Mouse (Mus musculus): ENCODE measurements around the gene Cys1. TPM values are rescaled to one million over a fixed set of nuclear protein-coding genes. Genes with fewer than 3 reads are reported as not detected.
"Not testable (repeated sequence)": the region's sequence is repeated elsewhere in the genome, so short reads cannot be mapped to it uniquely, and the experiment has no call there.

Gene Cys1
- polyA plus RNA-seq, 1 experiment = 1.6 TPM

GRCm38 (mm10) chr12:24651063-24651557 lies 30.5 kb downstream of the Cys1 start, which contains the start of gene Klf11:
Klf11 (plus strand) TSS chr12:24651274.
- Histone ChIP-seq H3K4me3 (ENCODE audit: control insufficient read depth, insufficient read depth, low read length) (peak within 1 kb of the TSS; percentile 74), H3K4me1 (replicated peaks; ENCODE audit: control insufficient read depth, insufficient read depth, low read length) (peaks cover 10% of the 10 kb centered on the region), H3K27ac (ENCODE audit: control insufficient read depth, insufficient read depth, low read length) (no peak within 1 kb of the TSS), H3K36me3 (ENCODE audit: control insufficient read depth, insufficient read depth, low read length) (no peaks in the 10 kb centered on the region), H3K27me3 (ENCODE audit: control insufficient read depth, insufficient read depth, low read length) (no peaks in the 10 kb centered on the region)
- TF ChIP-seq CTCF (IDR thresholded peaks at IDR 0.05; ENCODE audit: borderline replicate concordance, control insufficient read depth, extremely low read depth, insufficient read depth, low read length, poor library complexity) = peak; percentile 47; the same call in 1 of the 2 replicates
- TF ChIP-seq POLR2A (IDR thresholded peaks at IDR 0.05; ENCODE audit: control insufficient read depth, extremely low read depth, insufficient read depth, low read length, poor library complexity) = 0 out of 2 replicates have a peak, but pooled peaks have one; percentile 2
- DNase-seq = peak; percentile 97
- under 1% methylated on average over 64 of the region's 68 CpGs for WGBS

- Histone ChIP-seq H3K27me3 (ENCODE audit: control insufficient read depth, insufficient read depth, low read length) (no peaks in the 10 kb centered on the region), H3K4me1 (replicated peaks; ENCODE audit: control insufficient read depth, insufficient read depth, low read length) (peaks cover 10% of the 10 kb centered on the region), H3K4me3 (ENCODE audit: control insufficient read depth, insufficient read depth, low read length) (peak overlapping the region; percentile 51), H3K36me3 (ENCODE audit: control insufficient read depth, insufficient read depth, low read length) (no peaks in the 10 kb centered on the region), H3K27ac (ENCODE audit: control insufficient read depth, insufficient read depth, low read length) (no peak overlapping the region)
- TF ChIP-seq POLR2A (IDR thresholded peaks at IDR 0.05; ENCODE audit: control insufficient read depth, extremely low read depth, insufficient read depth, low read length, poor library complexity) (no peak), CTCF (IDR thresholded peaks at IDR 0.05; ENCODE audit: borderline replicate concordance, control insufficient read depth, extremely low read depth, insufficient read depth, low read length, poor library complexity) (no peak)
- WGBS = 10% methylated on average over 22 of the region's 22 CpGs
- DNase-seq = no peak
These were observed 31.1 kb downstream of the Cys1 start for GRCm38 (mm10) chr12:24650415-24651062.

GRCm38 (mm10) chr12:24648094-24648493 lies 33.5 kb downstream of the Cys1 start:
- WGBS = 82% methylated on average over 1 of the region's 1 CpGs
- TF ChIP-seq POLR2A (IDR thresholded peaks at IDR 0.05; ENCODE audit: control insufficient read depth, extremely low read depth, insufficient read depth, low read length, poor library complexity) = no peak
- no peak for TF ChIP-seq CTCF (IDR thresholded peaks at IDR 0.05; ENCODE audit: borderline replicate concordance, control insufficient read depth, extremely low read depth, insufficient read depth, low read length, poor library complexity)

GRCm38 (mm10) chr12:24645901-24646300 lies 35.7 kb downstream of the Cys1 start:
- no peaks in the 10 kb centered on the region for H3K36me3 ChIP-seq (ENCODE audit: control insufficient read depth, insufficient read depth, low read length)
- H3K27me3 ChIP-seq (ENCODE audit: control insufficient read depth, insufficient read depth, low read length) = no peaks in the 10 kb centered on the region
- H3K4me3 ChIP-seq (ENCODE audit: control insufficient read depth, insufficient read depth, low read length) = no peak overlapping the region
- no peak overlapping the region for H3K27ac ChIP-seq (ENCODE audit: control insufficient read depth, insufficient read depth, low read length)
- 92% methylated on average over 6 of the region's 6 CpGs for WGBS
- TF ChIP-seq CTCF (IDR thresholded peaks at IDR 0.05; ENCODE audit: borderline replicate concordance, control insufficient read depth, extremely low read depth, insufficient read depth, low read length, poor library complexity) (no peak), POLR2A (IDR thresholded peaks at IDR 0.05; ENCODE audit: control insufficient read depth, extremely low read depth, insufficient read depth, low read length, poor library complexity) (no peak)
- H3K4me1 ChIP-seq (replicated peaks; ENCODE audit: control insufficient read depth, insufficient read depth, low read length) = peaks cover 8% of the 10 kb centered on the region
- no peak for DNase-seq

More at GRCm38 (mm10) chr12:24648094-24648493, 33.5 kb downstream of the Cys1 start:
- Histone ChIP-seq H3K4me1 (replicated peaks; ENCODE audit: control insufficient read depth, insufficient read depth, low read length) (peaks cover 13% of the 10 kb centered on the region), H3K27me3 (ENCODE audit: control insufficient read depth, insufficient read depth, low read length) (no peaks in the 10 kb centered on the region), H3K36me3 (ENCODE audit: control insufficient read depth, insufficient read depth, low read length) (no peaks in the 10 kb centered on the region), H3K27ac (ENCODE audit: control insufficient read depth, insufficient read depth, low read length) (no peak overlapping the region), H3K4me3 (ENCODE audit: control insufficient read depth, insufficient read depth, low read length) (no peak overlapping the region)
- no peak for DNase-seq

- H3K27me3 ChIP-seq (ENCODE audit: control insufficient read depth, insufficient read depth, low read length) = no peaks in the 10 kb centered on the region
- 0 out of 2 replicates have a peak, but pooled peaks cover 2% of the 10 kb centered on the region for H3K4me1 ChIP-seq (replicated peaks; ENCODE audit: control insufficient read depth, insufficient read depth, low read length)
- TF ChIP-seq POLR2A (IDR thresholded peaks at IDR 0.05; ENCODE audit: control insufficient read depth, extremely low read depth, insufficient read depth, low read length, poor library complexity) = no peak
- no peak for TF ChIP-seq CTCF (IDR thresholded peaks at IDR 0.05; ENCODE audit: borderline replicate concordance, control insufficient read depth, extremely low read depth, insufficient read depth, low read length, poor library complexity)
- 57% methylated on average over 1 of the region's 1 CpGs for WGBS
- H3K27ac ChIP-seq (ENCODE audit: control insufficient read depth, insufficient read depth, low read length) = no peak overlapping the region
- H3K36me3 ChIP-seq (ENCODE audit: control insufficient read depth, insufficient read depth, low read length) = no peaks in the 10 kb centered on the region
- no peak for DNase-seq
- no peak overlapping the region for H3K4me3 ChIP-seq (ENCODE audit: control insufficient read depth, insufficient read depth, low read length)
These were observed 37.5 kb downstream of the Cys1 start for GRCm38 (mm10) chr12:24644125-24644571.

GRCm38 (mm10) chr12:24642370-24642802 lies 39.2 kb downstream of the Cys1 start:
- H3K36me3 ChIP-seq (ENCODE audit: control insufficient read depth, insufficient read depth, low read length) = no peaks in the 10 kb centered on the region
- DNase-seq = no peak

GRCm38 (mm10) chr12:24638787-24639186 lies 42.8 kb downstream of the Cys1 start:
- H3K4me1 ChIP-seq (replicated peaks; ENCODE audit: control insufficient read depth, insufficient read depth, low read length); H3K27ac ChIP-seq (ENCODE audit: control insufficient read depth, insufficient read depth, low read length); DNase-seq; H3K4me3 ChIP-seq (ENCODE audit: control insufficient read depth, insufficient read depth, low read length); H3K27me3 ChIP-seq (ENCODE audit: control insufficient read depth, insufficient read depth, low read length); H3K36me3 ChIP-seq (ENCODE audit: control insufficient read depth, insufficient read depth, low read length): not testable (repeated sequence)
- WGBS = 98% methylated on average over 10 of the region's 10 CpGs

More at GRCm38 (mm10) chr12:24642370-24642802, 39.2 kb downstream of the Cys1 start:
- H3K27ac ChIP-seq (ENCODE audit: control insufficient read depth, insufficient read depth, low read length) = no peak overlapping the region
- WGBS = 86% methylated on average over 4 of the region's 4 CpGs
- no peak overlapping the region for H3K4me3 ChIP-seq (ENCODE audit: control insufficient read depth, insufficient read depth, low read length)
- H3K27me3 ChIP-seq (ENCODE audit: control insufficient read depth, insufficient read depth, low read length) = no peaks in the 10 kb centered on the region
- no peak for TF ChIP-seq POLR2A (IDR thresholded peaks at IDR 0.05; ENCODE audit: control insufficient read depth, extremely low read depth, insufficient read depth, low read length, poor library complexity)
- TF ChIP-seq CTCF (IDR thresholded peaks at IDR 0.05; ENCODE audit: borderline replicate concordance, control insufficient read depth, extremely low read depth, insufficient read depth, low read length, poor library complexity) = no peak
- H3K4me1 ChIP-seq (replicated peaks; ENCODE audit: control insufficient read depth, insufficient read depth, low read length) = 0 out of 2 replicates have a peak, but pooled peaks cover 2% of the 10 kb centered on the region

All from thymus, adult 2 months (tissue).